Mouse (Mus musculus) urinary bladder, postnatal 14 days (tissue): Measurements from ENCODE around the gene Pacs1.
"Not testable (repeated sequence)": the region's sequence is repeated elsewhere in the genome, so short reads cannot be mapped to it uniquely, and the experiment has no call there.

ENCODE experiments used
- DNase-seq: peaks from one replicate; pipeline ENCODE4 v3.0.0; 2021; ENCODE audit warnings: low spot score

The Pacs1 gene

DNA sequence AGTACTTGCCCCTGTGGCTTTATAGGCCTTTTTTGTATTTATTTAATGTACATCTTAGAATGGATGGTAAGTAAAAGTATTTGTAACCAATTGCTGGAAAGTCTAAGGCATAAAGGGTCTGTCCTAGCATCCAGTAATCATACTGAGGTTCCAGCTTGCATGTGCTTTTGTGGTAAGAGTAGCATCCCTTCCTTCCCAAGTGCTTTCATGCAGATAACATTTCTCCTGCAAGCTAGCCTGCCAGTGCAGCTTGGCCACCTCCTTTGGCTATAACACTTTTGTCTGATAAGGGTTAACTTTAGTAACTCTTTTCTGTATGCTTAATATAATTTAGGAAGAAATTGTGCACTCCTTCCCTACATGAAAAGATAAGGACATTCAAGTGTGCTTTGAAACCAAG, 4.9 kb downstream of the Pacs1 start:
- DNase-seq, result no peak

DNA sequence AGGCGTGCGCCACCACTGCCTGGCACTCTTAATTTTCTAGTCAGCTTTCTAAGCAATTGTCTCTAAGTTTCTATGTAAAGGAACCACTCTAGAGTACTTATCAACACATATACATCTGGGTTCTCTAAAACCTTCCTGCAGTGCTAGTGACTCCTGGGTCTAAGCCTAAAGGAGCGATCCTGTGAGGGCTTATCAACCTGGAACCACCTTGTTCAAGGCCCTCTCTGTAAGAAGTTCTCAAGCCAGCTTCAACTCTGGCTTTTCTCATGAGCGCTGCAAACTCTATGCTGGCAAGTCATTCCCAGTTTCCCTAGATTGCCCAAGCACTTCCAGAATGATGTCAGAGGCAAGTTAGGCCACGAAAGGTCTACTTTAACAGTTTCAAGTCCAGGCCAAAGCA, 5.9 kb downstream of the Pacs1 start:
- no peak for DNase-seq

DNA sequence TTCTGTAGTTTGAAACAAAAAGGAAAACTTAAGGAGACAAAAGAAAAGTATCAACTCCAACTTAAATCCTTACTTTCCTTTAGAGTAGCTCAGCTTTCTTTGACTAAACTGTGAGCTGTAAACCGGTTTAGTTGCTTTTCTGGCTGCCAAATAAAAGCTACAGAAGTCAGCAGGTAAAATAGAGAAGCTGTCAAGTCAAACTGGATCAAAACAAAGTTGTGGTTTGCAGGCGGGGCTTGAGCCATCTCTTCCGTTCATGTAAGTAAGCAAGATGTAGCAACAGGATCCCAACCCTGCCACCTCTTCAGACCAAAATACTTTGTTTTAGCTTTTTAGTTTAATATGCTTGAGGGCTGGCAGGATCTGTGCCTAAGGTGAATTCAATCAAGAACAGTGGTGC, 15.8 kb downstream of the Pacs1 start:
- DNase-seq, result peak; percentile 41

DNA sequence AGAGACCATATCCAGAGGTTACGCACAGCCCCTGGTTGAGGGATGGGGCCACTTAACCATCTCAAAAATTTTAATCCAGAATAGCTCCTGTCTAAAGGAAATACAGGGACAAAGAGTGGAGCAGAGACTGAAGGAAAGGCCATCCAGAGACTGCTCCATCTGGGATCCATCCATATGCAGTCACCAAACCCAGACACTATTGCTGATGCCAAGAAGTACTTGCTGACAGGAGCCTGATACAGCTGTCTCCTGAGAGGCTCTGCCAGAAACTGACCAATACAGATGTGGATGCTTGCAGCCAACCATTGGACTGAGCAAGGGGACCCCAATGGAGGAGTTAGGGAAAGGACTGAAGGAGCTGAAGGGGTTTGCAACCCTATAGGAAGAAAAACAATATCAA, 35.9 kb downstream of the Pacs1 start:
- not testable (repeated sequence) for DNase-seq

DNA sequence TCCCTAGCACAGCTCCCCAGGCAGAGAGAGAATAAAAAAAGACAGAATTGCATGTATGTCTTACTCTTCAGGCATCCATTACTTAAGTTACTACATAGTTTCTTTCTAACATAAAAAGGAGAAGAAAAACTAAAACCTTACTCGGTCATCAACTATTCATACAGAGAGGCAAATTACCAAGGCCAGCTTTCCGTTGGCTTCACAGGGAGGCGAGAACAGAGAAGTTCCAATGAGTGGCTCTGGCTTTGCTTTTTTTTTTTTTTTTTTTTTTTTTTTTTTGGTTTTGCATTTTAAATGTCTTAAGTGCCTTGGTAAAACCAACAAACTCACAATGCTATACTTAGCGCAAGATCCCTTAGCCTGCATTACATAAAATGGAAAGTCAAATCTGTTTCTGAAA, 40.2 kb downstream of the Pacs1 start:
- DNase-seq, result no peak

DNA sequence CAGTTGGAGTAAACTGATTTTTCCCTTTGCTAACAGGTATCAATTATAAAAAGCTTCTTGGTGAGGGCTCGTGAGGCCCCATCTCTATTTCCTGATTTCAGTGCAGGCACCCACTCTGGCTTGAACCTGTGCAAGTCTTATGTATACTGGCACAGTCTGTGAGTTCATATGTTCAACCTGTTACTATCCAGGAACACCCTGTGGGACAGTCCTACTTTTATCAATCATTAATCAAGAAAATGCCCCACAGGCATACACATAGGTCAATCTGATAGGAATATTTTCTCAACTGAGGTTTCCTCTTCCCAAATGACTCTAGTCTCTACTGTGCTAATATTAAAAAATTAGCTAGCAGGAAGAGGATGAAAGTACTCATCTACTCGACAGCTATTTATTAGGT, 42.8 kb downstream of the Pacs1 start:
- no peak for DNase-seq

DNA sequence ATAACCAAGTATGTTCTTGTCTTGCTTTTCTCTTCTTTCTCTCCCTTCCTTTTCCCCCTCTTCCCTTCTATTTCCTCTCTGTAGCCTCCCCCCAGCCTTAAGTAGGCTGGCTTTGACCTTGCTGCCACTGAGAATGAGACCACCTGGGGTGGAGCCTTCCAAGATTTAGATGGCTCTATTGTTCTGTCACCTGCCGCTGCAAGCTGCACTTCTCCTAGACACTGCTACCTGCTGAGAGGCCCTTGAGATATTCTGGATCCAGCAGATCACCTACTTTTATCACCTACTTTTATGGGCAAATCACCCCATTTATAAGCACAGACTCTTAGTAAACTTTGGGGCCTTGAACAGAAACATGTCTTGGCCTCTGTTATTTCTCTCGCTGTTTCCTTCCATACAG, 48.3 kb downstream of the Pacs1 start:
- DNase-seq, result no peak

DNA sequence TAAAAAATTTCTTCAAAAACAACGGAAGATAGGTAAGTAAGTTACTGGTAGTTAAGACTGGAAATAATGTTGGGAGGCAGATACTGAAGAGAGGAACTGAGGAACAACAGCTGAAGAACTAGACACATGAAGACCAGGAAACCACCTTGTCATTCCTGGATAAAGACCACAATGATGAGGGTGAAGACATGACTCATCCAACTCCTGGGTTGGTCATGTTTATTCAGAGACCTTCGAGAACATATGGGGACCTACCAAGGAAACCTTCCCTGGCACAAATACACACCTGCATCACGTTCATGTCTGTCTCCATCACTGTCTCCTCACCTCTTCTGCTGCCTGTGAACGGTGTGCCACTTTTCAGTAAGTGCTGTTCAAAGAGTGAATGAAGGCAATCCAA, 48.8 kb downstream of the Pacs1 start:
- DNase-seq, result no peak

DNA sequence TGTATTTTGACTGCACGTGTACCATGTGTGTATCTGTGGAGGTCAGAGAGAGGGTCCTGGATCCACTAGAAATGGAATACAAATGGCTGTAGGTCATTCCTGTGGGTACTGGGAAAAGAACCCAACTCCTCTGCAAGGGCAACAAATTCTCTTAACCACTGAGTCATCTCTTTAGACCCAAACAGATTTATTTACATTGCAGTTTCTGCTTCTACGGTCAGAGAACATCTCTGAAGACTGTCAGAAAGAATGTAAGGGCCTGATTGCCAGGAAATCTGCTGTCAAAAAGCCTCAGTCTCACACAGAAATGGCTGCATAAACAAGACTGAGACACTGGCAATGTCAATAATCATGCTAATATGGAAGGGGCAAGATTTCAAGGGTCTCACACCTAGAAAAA, 51.0 kb downstream of the Pacs1 start:
- no peak for DNase-seq

DNA sequence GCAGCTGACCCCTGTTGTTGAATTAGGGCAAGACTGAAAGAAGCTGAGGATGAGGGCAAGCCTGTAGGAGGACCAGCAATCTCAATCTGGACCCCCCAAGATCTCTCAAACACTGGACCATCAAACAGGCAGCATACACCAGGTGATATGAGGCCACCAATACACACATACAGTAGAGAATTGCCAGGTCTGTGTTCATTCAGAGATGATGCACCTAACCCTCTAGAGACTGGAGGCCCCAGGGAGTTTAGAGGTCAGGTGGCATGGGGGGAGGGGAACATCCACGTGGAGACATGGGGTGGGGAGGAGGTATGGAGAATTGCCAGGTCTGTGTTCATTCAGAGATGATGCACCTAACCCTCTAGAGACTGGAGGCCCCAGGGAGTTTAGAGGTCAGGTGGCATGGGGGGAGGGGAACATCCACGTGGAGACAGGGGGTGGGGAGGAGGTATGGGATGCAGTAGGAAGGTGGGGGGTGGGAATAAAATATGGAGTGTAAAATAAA, 51.6 kb downstream of the Pacs1 start:
- not testable (repeated sequence) for DNase-seq

DNA sequence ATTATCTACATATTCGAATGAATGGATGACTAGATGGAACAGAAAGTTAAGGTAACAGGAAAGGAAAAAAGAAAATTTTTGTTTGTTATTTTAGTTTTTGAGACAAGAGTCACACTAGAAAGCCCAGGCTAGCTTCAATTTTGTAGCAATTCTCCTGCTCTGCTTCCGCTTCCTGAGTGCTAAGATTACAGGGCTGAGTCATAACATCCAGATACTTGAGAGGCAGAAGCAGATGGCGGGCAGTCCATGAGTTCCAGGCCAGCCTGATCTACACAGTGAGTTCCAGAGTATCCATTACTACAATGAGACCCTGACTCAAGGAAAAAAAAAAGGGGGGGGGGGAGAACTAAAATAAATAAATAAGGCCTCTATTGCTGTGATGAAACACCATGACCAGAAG, 52.5 kb downstream of the Pacs1 start:
- no peak for DNase-seq

DNA sequence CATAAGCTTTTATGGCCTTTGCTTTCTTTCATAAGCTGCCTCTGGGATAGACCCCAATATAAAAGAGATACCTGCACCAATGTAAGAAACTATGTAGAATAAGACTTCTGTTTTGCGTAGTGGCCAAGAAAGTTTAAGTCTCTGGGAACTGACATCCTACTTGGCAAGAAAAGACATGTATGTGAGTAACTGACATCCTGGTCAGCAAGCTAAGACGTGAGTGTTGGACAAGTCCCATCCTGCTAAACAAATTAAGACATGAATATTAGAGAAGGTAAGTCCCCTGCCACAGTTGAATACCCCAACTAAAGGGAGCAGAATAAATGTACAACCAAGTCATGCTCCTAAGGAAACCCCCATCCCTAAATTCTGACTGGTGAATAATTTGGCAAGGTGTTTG, 71.2 kb downstream of the Pacs1 start:
- peak; percentile 24 for DNase-seq

DNA sequence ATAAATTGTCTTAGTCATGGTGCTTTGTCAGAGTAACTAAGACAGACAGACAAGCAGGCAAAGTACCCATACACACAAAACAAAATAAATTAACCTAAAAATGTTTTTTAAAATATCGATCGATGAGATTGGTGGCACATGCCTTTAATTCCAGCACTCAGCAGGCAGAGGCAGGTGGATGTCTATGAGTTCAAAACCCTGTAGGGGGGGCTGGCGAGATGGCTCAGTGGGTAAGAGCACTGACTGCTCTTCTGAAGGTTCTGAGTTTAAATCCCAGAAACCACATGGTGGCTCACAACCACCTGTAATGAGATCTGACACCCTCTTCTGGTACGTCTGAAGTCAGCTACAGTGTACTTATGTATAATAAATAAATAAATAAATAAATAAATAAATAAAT, 72.3 kb downstream of the Pacs1 start:
- not testable (repeated sequence) for DNase-seq

DNA sequence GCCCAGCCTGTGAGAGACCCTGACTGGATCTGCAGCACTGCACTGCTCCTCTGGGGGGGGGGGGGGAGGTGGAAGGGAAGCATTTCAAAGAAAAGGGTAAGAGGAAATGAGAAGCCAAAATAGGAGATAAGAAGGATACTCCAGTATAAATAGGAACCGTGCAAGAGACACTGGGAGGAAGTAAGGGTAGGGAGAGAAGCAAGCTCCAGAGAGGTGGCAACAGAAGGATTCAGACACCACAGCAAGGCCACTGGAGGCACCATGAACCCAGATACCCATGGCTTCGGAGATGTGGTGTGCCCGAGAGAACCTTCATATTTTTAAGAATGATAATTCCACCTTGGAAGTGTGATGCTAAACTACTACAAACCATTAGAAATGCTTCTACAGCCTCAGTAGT, 74.4 kb downstream of the Pacs1 start:
- DNase-seq, result no peak

DNA sequence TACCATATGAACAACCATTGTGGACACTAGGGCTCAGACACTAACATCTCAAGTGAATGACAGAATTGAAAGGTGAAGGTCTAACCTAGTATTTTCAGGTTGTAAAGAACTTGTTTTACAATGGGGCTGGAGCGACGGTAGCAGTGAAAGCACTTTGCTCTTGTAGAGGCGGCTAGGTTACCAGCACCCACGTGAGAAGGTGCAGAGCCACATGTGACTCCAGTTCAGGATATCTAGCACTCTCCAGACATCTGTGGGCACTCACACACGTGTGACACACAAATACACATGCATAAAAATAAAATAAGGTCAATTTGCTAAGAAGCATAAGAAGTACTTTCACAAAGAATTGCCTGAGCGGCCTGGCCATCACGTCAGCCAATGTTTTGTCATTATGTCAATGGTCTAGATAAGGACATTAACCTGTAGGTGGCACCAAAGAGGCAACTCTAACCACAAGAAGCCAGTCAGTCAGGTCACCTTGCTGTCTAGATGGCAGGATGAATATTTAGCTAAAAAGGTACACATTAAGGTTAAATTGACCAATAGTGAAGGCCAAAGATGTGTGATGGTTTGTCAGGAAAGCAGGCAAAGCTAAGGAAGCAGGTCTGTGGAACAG, 77.4 kb downstream of the Pacs1 start:
- peak; percentile 46 for DNase-seq

DNA sequence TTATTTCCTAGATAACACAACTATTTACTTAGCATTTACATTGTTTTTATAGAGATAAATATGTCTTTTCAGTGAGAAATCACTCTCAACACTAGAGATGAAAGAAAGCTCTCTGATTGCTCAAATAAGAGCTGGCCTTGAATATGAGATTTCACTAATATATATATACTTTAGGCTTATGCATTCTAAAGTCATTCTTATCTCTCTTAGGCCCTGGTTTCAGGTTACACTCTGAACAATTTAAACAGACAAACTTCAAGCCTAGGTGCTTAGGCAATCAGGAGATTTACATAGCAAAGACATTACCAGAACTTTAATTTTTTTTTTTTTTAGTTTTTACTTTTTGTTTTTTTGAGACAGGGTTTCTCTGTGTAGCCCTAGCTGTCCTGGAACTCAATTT, 80.5 kb downstream of the Pacs1 start:
- no peak for DNase-seq

DNA sequence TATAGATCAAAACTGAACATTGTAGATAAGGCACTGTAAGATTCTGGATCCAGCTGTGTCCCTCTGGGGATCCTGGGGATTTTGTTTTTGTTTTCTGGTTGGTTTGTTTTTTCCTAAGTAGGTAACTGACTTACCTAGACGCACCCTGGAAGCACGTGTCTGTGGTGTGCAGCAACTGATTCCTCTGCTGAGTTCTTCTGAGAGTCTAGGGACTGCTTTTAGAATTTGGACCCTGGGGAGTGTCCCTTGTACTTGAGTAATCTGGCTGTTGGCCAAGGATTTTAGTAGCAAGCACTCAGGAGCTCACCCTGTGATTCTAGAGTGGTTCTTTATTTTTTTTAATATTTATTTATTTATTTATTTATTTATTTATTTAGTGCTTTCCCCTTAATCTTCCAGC, 85.5 kb downstream of the Pacs1 start:
- DNase-seq, result no peak

DNA sequence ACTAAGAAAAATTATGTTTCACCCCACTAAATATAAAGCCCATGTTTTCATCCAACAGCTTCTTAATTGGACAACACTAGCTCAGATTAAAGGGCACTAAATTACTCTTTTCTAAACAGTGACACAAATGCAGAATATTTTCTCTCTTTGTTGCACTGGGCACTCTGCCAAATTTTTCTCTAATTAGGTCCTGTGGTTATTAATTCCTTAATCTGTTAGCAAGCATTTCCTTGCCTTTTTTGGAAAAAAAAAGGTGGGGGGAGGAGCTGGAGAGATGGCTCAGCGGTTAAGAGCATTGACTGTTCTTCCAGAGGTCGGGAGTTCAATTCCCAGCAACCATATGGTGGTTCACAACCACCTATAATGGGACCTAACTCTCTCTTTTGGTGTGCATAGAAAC, 91.0 kb downstream of the Pacs1 start:
- DNase-seq, result no peak

DNA sequence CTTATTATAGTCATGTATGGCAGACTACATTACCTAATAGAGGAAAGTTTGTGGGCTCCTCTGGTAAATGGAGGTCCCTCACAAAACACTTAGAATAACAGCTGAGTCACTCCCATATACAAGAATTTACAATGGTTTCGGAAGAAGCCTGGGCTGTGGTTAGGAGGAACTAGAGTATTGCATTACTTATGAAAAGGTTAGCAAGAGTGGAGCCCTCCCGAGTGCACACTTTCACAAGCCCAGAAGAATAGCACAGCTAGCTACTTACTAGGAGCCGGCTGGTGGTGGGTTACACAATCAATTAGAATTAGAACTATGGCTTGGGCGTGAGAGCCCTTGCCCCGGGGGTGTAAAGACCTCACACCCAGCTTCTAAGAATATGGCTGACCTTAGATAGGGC, 94.3 kb downstream of the Pacs1 start:
- DNase-seq, result no peak

DNA sequence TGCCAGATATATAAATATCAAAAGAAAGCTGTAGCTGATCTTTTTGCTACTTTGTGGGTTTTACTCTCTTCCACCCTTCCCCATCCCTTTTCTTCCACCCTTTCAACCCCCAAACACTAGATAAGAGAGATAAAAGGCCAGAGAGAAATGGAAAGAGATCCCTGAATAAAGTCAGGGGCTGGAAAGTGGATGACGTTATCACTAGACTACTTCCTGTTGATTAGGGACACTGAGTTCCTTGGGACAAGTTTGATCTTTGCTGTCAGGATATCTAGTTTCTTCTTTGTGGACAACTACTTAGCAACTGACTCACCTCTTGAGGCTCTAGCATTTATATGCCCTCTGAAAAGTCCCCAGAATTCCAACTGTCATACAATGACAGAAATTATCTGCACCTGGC, 102.5 kb downstream of the Pacs1 start:
- no peak for DNase-seq

DNA sequence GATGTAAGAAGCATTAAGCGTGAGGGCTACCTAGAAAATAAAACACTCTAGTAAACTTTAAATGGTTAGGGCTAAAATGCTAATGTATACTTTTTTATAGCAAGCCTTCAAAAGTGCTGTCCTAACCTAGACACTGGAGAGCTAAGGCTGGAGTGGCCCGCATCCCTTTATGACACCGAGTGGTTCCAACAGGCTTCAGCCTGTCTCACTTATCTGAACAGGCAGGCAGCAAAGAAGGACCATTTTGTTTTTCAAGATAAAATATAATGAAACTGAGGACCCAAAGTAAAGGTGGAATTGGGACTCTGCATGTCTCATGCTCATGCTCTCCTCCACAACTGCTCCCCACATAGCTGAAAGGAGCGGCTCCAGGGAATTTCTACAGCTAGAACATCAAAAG, 105.4 kb downstream of the Pacs1 start:
- no peak for DNase-seq

DNA sequence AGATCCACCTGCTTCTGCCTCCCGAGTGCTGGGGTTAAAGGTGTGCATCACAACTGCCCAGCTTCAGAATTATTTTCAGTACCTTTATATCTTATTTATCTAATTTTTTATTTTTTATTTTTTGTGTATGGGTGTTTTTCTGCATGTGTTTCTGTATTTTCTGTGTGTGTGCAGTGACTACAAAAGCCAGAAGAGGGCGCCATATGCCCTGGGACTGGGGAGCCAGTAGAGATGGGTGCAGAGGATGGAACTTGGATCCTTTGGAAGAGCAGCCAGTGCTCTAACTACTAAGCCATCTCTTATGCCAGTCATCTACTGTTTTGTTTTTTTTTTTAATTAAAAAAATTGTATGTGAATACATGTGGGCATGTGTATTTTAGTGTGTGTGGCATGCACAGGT, 108.5 kb downstream of the Pacs1 start:
- peak; percentile 20 for DNase-seq

DNA sequence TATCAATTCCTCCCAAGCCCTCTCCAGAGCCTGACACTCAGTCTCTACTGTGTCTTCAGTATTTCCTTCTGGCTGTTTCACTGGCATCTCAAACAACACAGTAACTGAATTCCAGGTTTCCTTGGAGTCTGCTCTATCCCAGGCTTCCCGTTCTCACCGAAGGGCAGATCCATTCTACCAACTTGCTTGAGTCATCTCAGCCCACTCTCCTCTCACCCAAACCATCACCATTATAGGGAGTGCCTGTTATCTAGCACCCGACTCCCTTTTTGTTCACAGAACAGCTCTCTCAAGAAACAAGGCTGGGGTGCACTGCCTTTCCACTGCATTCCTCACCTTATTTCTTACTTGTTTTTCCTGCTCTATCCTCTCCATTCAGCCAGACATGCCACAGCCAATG, 111.0 kb downstream of the Pacs1 start:
- no peak for DNase-seq

DNA sequence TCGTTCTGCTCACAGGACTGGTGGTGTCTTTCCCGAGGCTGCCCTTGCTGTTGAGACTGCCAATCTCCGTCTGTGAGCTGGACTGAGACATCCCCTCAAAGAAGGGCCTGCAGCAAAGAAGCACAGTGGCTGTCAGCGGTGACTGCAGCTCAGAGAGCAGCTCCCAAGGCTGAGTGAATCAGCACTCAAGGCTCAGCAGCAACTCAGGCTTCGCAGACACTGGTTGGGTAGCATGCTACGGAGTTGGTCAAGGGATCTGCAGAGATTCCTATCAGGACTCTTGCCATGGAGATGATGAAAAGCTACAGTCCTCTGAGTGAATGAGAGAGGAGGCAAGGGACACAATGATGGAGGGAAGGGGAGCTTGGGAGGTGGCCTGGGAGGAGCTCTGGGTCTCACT, 120.7 kb downstream of the Pacs1 start:
- DNase-seq, result no peak

DNA sequence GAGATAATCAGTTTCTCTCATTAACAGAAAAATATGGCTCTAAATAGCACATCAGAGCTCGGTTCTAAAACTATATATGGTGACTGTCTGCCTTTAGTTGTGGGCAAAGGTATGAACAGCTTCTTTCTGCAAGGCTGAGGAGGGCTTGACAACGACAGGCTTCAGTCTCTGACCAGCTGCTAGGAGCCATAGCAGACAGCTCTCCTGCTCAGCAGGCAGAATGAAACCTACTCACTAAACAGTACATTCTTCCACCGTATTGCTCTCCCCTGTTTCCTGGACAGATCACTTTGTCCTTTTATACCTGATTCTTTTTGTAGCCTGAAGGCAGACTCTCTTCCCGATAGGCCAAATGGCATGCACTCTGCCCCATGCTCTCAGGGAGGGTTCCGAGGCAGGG, 121.2 kb downstream of the Pacs1 start:
- no peak for DNase-seq
